Mouse (Mus musculus) subcutaneous adipose tissue, adult 2 months (tissue): ENCODE data around the gene Prg4. TPM values are rescaled to one million over a fixed set of nuclear protein-coding genes. Genes with fewer than 3 reads are reported as not detected.

Source experiments
- polyA plus RNA-seq: library from polyadenylated mRNA; depleted of rRNA; stranded (reverse); fragments of >200 nt; gene quantifications from 2 replicates; pipeline ENCODE4 v1.2.3, GENCODE M21; 2012; ENCODE audit warnings: low replicate concordance; rRNA removed

Prg4 gene
- 1.0 and 1.5 TPM in 2 replicates for polyA plus RNA-seq

GRCm38 (mm10) chr1:150466132-150466531 is at the start of gene Prg4:
Gene Prg4, minus strand, starts transcription at chr1:150466165.

Other genes with a start within 250 kb of the Prg4 start
- gene Pdc, start 146.7 kb downstream of the Prg4 start, polyA plus RNA-seq: not detected in 2 replicates
- gene Tpr, start 73.3 kb downstream of the Prg4 start, polyA plus RNA-seq: 72.3 and 82.3 TPM in 2 replicates
- gene Odr4, start 73.1 kb downstream of the Prg4 start, polyA plus RNA-seq: 8.8 and 16.6 TPM in 2 replicates